Mouse (Mus musculus): ENCODE data around the gene Ptprm.

GRCm38 (mm10) chr17:66664796-66665195 lies 689.5 kb downstream of the Ptprm start:
- TF ChIP-seq CTCF (IDR thresholded peaks at IDR 0.05; ENCODE audit: borderline replicate concordance, insufficient read depth, low read depth, low read length) = no peak
- no peak for TF ChIP-seq POLR2A (IDR thresholded peaks at IDR 0.05; ENCODE audit: borderline replicate concordance, insufficient read depth, low read length)

Measured in cerebellum, adult 2 months (tissue).